Mouse (Mus musculus) liver, embryonic 18 days (tissue): ENCODE measurements around the gene Arpin. TPM values are rescaled to one million over a fixed set of nuclear protein-coding genes. Genes with fewer than 3 reads are reported as not detected.

ENCODE experiments used
- polyA plus RNA-seq: library from polyadenylated mRNA; depleted of rRNA; stranded (reverse); fragments of >200 nt; gene quantifications from 2 replicates; pipeline ENCODE4 v1.2.3, GENCODE M21; 2012; rRNA removed

The Arpin gene
- polyA plus RNA-seq, result 2.6 and 2.8 TPM in 2 replicates

DNA sequence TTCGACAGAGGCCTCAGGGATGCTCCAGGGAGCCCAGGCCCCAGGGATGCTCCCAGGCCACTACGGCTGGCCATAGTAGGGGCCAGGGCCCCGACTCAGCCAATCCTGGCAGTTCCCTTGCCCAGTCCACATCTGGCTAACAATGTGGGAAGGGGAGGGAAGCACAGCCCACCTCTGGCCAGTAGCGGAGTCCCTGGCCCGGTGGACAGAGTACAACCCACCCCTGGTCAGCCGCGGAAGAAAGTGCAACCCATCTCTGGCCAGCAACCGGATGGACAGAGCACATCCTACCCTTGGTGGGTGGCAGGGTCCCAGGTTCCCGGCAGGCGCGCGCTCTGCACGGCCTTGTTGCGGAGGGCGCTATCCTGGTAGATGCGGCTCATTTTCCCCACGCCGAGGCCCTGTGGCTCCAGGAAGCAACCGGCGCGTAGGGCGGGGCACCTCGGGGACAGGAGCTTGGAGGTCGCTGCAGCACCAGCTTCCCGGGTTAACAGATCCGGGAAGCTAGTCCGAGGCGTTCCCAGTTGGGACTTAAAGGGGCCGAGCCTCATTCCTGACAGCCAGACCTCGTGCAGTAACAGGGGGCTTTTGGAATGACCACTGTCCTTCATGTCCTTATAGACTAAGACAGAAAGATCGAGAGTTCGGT lies at the start of gene Arpin:
Arpin (minus strand) TSS at position 498 of the 649 bp plus-strand sequence.

DNA sequence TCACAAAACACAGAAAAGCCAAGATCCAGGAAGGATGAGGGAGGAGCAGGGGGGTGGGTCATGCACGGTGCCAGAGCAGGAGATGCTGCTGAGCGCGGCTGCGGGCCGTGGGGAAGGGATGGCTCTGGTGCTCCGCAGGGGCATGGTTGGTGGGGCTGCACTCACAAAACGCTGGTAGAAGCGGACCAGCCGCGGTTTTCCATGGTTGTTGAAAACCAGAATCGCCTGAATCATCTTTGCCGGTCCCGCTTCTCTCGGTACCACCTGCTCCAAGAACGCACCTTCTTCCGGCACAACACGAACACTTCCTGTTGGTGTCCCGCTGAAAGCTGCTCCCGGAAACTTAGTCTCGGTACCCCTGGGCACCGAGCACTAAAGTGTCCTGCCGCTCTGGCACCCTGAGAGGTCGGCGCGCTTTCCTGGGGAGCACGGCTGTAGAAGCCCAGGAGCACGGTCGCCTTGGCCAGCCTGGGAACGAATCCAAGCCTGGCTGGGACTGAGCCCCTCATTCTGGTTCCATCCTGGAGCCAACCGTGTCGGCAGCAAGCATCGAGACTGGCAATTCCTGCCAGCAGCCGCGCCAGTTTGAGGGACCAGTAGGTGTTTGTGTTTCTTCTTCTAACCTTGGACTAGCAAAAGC lies 14.7 kb downstream of the Arpin start, which contains the start of gene Ap3s2:
Ap3s2 (minus strand) TSS at position 306 of the 640 bp plus-strand sequence.

Other genes with a start within 250 kb of the Arpin start
- 0.35 and 0.39 TPM in 2 replicates for gene Kif7, start 219.6 kb downstream of the Arpin start, polyA plus RNA-seq
- not detected in 2 replicates for gene Plin1, start 202.5 kb downstream of the Arpin start, polyA plus RNA-seq
- gene Pex11a, start 192.2 kb downstream of the Arpin start, polyA plus RNA-seq, result 12.1 and 14.7 TPM in 2 replicates
- 0.15 and 0.28 TPM in 2 replicates for gene Wdr93, start 192.2 kb downstream of the Arpin start, polyA plus RNA-seq
- gene Mesp1, start 141.6 kb downstream of the Arpin start, polyA plus RNA-seq, result 0.07 and 0.12 TPM in 2 replicates
- gene Mesp2, start 124.6 kb downstream of the Arpin start, polyA plus RNA-seq, result 0.02 and 0.04 TPM in 2 replicates
- gene Anpep, start 74.3 kb downstream of the Arpin start, polyA plus RNA-seq, result 20.4 and 21.5 TPM in 2 replicates
- gene Ap3s2, start 14.7 kb downstream of the Arpin start, polyA plus RNA-seq, result 5.9 and 7.1 TPM in 2 replicates
- gene Zfp710, start 89.5 kb upstream of the Arpin start, polyA plus RNA-seq, result 9.5 and 12.1 TPM in 2 replicates
- 171 and 185 TPM in 2 replicates for gene Idh2, start 180.0 kb upstream of the Arpin start, polyA plus RNA-seq